18 mouse cellular contexts compared by ENCODE assay signal in the genomic region with DNA sequence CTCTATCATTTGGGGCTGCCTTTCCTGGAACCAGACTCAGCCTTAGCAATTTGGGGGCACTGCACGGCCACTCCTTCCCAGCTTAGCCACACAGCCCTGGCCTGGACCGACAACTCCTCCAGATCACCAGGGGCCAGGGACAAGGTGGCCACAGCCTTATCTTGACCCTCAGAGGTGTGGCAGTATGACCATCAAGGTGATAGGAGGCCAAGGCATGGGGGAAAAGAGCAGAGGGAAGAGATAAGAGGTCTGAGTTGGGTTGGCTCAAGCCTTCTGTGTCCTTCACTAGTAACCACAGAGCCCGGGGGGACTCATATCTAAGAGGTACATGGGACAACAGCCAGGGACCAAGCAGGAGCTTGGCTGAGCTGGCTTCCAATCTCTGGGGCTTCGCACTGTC. TPM values are rescaled to one million over a fixed set of nuclear protein-coding genes. Genes with fewer than 3 reads are reported as not detected.
DNase-seq lines count a peak whose midpoint lies in the region; ATAC-seq and TF ChIP-seq lines count a peak whose summit lies in the region.
"Had no signal": no experiment of that assay in that cellular context is flagged by ENCODE, and none has a peak within 500 bp of the region (broad histone marks: within the 10 kb centered on the region; RNA-seq: fewer than 3 reads in every experiment).

No protein-coding gene starts in this region.

- no peak; the same call in 1 of the 2 replicates for ATAC-seq in erythroblast, adult 5-6 weeks (replicated peaks; ENCODE audit: low FRiP score, poor library complexity, severe bottlenecking)
- ATAC-seq in megakaryocyte, adult 5-6 weeks (ENCODE audit: poor library complexity, severe bottlenecking), result no peak
- peak; percentile 87 for ATAC-seq in liver, embryonic 11.5 days (replicated peaks; ENCODE audit: low FRiP score)
- ATAC-seq in stomach, postnatal 0 days (ENCODE audit: low FRiP score, low TSS enrichment), result no peak
- ATAC-seq: inflammation-experienced regulatory T-cells, adult 6 months had no signal

- peaks cover 59% of the 10 kb centered on the region for H3K4me1 ChIP-seq in erythroblast, embryonic 14.5 days (ENCODE audit: control insufficient read depth)
- H3K4me1 ChIP-seq in megakaryocyte, embryonic 14.5 days, result peaks cover 100% of the 10 kb centered on the region
- peaks cover 90% of the 10 kb centered on the region for H3K4me1 ChIP-seq in liver, embryonic 11.5 days (replicated peaks; ENCODE audit: control insufficient read depth, insufficient read depth, low read length)
- peaks cover 2% of the 10 kb centered on the region; the same call in 1 of the 2 replicates for H3K4me1 ChIP-seq in stomach, postnatal 0 days (replicated peaks; ENCODE audit: control insufficient read depth, insufficient read depth)

- DNase-seq in liver, embryonic 11.5 days (ENCODE audit: low spot score), result peak; percentile 61
- DNase-seq in stomach, postnatal 0 days (ENCODE audit: low spot score), result no peak
- DNase-seq in left cerebral cortex, adult 8-10 months (ENCODE audit: low spot score in 2 of 2), result no peak
- no peak for DNase-seq in adrenal gland, postnatal 14 days
- DNase-seq: adrenal gland, postnatal 36 days; cerebellum, adult 8-10 months; gastrocnemius, postnatal 36 days; heart, postnatal 4 days; kidney, postnatal 10 days; lung, postnatal 36 days had no signal

- peak overlapping the region; percentile 49 for H3K4me2 ChIP-seq in liver, embryonic 11.5 days
- H3K4me2 ChIP-seq in stomach, postnatal 0 days (replicated peaks; ENCODE audit: low read depth), result no peak overlapping the region
- H3K4me2 ChIP-seq: embryonic facial prominence, embryonic 12.5 days; limb, embryonic 15.5 days had no signal

- peak overlapping the region; percentile 58 for H3K9ac ChIP-seq in liver, embryonic 11.5 days (ENCODE audit: low read depth, low read length)
- H3K9ac ChIP-seq in stomach, postnatal 0 days (ENCODE audit: low read length), result no peak overlapping the region
- H3K9ac ChIP-seq: embryonic facial prominence, embryonic 12.5 days; limb, embryonic 15.5 days had no signal

- TF ChIP-seq EP300 in stomach, postnatal 0 days (optimal IDR thresholded peaks at IDR 0.05), result no peak

- WGBS in liver, embryonic 11.5 days, result 29% methylated on average over 4 of the region's 4 CpGs
- 61% methylated on average over 4 of the region's 4 CpGs for WGBS in stomach, postnatal 0 days

- peak overlapping the region; percentile 4 for H3K4me3 ChIP-seq in erythroblast, embryonic 14.5 days (replicated peaks)
- H3K4me3 ChIP-seq in megakaryocyte, embryonic 14.5 days (replicated peaks), result peak overlapping the region; percentile 81
- no peak overlapping the region for H3K4me3 ChIP-seq in liver, embryonic 11.5 days (ENCODE audit: low read depth, low read length)
- H3K4me3 ChIP-seq in stomach, postnatal 0 days (ENCODE audit: low read depth, low read length), result no peak overlapping the region
- H3K4me3 ChIP-seq: embryonic facial prominence, embryonic 12.5 days; limb, embryonic 15.5 days had no signal

- no peaks in the 10 kb centered on the region for H3K36me3 ChIP-seq in erythroblast, embryonic 14.5 days (ENCODE audit: control insufficient read depth)
- peaks cover 26% of the 10 kb centered on the region for H3K36me3 ChIP-seq in megakaryocyte, embryonic 14.5 days (replicated peaks; ENCODE audit: low read length)
- no peaks in the 10 kb centered on the region for H3K36me3 ChIP-seq in liver, embryonic 11.5 days (ENCODE audit: control insufficient read depth, insufficient read depth, low read length)
- H3K36me3 ChIP-seq in stomach, postnatal 0 days (ENCODE audit: control insufficient read depth, insufficient read depth, low read length), result no peaks in the 10 kb centered on the region
- H3K36me3 ChIP-seq: embryonic facial prominence, embryonic 12.5 days; limb, embryonic 15.5 days had no signal

- peak overlapping the region; percentile 94 for H3K27ac ChIP-seq in liver, embryonic 11.5 days (ENCODE audit: low read depth, low read length)
- 0 out of 2 replicates have a peak overlapping the region, but pooled peaks have one; percentile 56 for H3K27ac ChIP-seq in stomach, postnatal 0 days (replicated peaks)
- H3K27ac ChIP-seq: embryonic facial prominence, embryonic 12.5 days; limb, embryonic 15.5 days had no signal

- peaks cover under 1% of the 10 kb centered on the region; the same call in 1 of the 2 replicates for H3K27me3 ChIP-seq in erythroblast, embryonic 14.5 days (ENCODE audit: control insufficient read depth)
- H3K27me3 ChIP-seq in megakaryocyte, embryonic 14.5 days (replicated peaks), result no peaks in the 10 kb centered on the region
- no peaks in the 10 kb centered on the region for H3K27me3 ChIP-seq in liver, embryonic 11.5 days (replicated peaks; ENCODE audit: control insufficient read depth, insufficient read depth, low read length)
- H3K27me3 ChIP-seq in stomach, postnatal 0 days (ENCODE audit: control insufficient read depth, insufficient read depth, low read length), result no peaks in the 10 kb centered on the region

- no peak for TF ChIP-seq CTCF in stomach, postnatal 0 days (IDR thresholded peaks at IDR 0.05; ENCODE audit: low read depth)

- H3K9me3 ChIP-seq in erythroblast, embryonic 14.5 days (ENCODE audit: control insufficient read depth, low read length), result no peaks in the 10 kb centered on the region
- no peaks in the 10 kb centered on the region for H3K9me3 ChIP-seq in megakaryocyte, embryonic 14.5 days
- H3K9me3 ChIP-seq in liver, embryonic 11.5 days (ENCODE audit: control insufficient read depth, low read length), result no peaks in the 10 kb centered on the region
- no peaks in the 10 kb centered on the region for H3K9me3 ChIP-seq in stomach, postnatal 0 days (ENCODE audit: control insufficient read depth, low read length)
- H3K9me3 ChIP-seq: embryonic facial prominence, embryonic 12.5 days; limb, embryonic 15.5 days had no signal

RNA-seq across cellular contexts. Expression of a gene that starts 7.8 kb away (rescaled TPM):
- polyA plus RNA-seq in erythroblast, embryonic 14.5 days (2012), result 0.10 and 0.16 TPM in 2 replicates
- total RNA-seq in erythroblast, adult 5-6 weeks (2015; ENCODE audit: low replicate concordance), result 1.3 TPM in 1 of 2 replicates, not detected in the other
- total RNA-seq in erythroblast, adult 5-6 weeks (2017; ENCODE audit: low replicate concordance), result 1.4 and 2.0 TPM in 2 replicates
- 63.1 and 65.1 TPM in 2 replicates for polyA plus RNA-seq in megakaryocyte, embryonic 14.5 days (2012; ENCODE audit: insufficient read depth, low replicate concordance)
- total RNA-seq in megakaryocyte, adult 5-6 weeks (2015), result 2.8 and 2.9 TPM in 2 replicates
- 0.15 and 4.8 TPM in 2 replicates for total RNA-seq in megakaryocyte, adult 5-6 weeks (2017)
- polyA plus RNA-seq in liver, embryonic 11.5 days (2014; fragmentation: Nextera tagmentation; extraction: Ambion mirVana), result 20.0 and 21.0 TPM in 2 replicates
- polyA plus RNA-seq in stomach, postnatal 0 days (2015; fragmentation: Nextera tagmentation; extraction: Ambion mirVana), result 23.6 and 29.6 TPM in 2 replicates
- 10 to 100 TPM; 47.3 to 55.4 (median 51.1) TPM for total RNA-seq in left cerebral cortex, adult 8-10 months (2022)
- 6.9 and 13.1 TPM in 2 replicates for total RNA-seq in adrenal gland, postnatal 14 days (2021)
- polyA plus RNA-seq: inflammation-experienced regulatory T-cells, adult 6 months had no signal

RNA-seq across cellular contexts. Expression of a gene that starts 40.8 kb away (rescaled TPM):
- polyA plus RNA-seq in erythroblast, embryonic 14.5 days (2012), result 4.1 TPM in 2 replicates
- total RNA-seq in erythroblast, adult 5-6 weeks (2015; ENCODE audit: low replicate concordance), result 44.7 and 49.6 TPM in 2 replicates
- 11.8 and 27.4 TPM in 2 replicates for total RNA-seq in erythroblast, adult 5-6 weeks (2017; ENCODE audit: low replicate concordance)
- 59.8 and 71.3 TPM in 2 replicates for polyA plus RNA-seq in megakaryocyte, embryonic 14.5 days (2012; ENCODE audit: insufficient read depth, low replicate concordance)
- total RNA-seq in megakaryocyte, adult 5-6 weeks (2015), result 62.4 and 71.7 TPM in 2 replicates
- total RNA-seq in megakaryocyte, adult 5-6 weeks (2017), result 35.4 and 36.0 TPM in 2 replicates
- polyA plus RNA-seq in liver, embryonic 11.5 days (2014; fragmentation: Nextera tagmentation; extraction: Ambion mirVana), result 263 and 272 TPM in 2 replicates
- polyA plus RNA-seq in stomach, postnatal 0 days (2015; fragmentation: Nextera tagmentation; extraction: Ambion mirVana), result 52.2 and 57.6 TPM in 2 replicates
- 10 to 100 TPM; 48.1 to 54.6 (median 51.3) TPM for total RNA-seq in left cerebral cortex, adult 8-10 months (2022)
- total RNA-seq in adrenal gland, postnatal 14 days (2021), result 85.6 and 101 TPM in 2 replicates

RNA-seq across cellular contexts. Expression of a gene that starts 46.6 kb away (rescaled TPM):
- not detected in 2 replicates for polyA plus RNA-seq in erythroblast, embryonic 14.5 days (2012)
- not detected in 2 replicates for total RNA-seq in erythroblast, adult 5-6 weeks (2015; ENCODE audit: low replicate concordance)
- not detected in 2 replicates for total RNA-seq in erythroblast, adult 5-6 weeks (2017; ENCODE audit: low replicate concordance)
- polyA plus RNA-seq in megakaryocyte, embryonic 14.5 days (2012; ENCODE audit: insufficient read depth, low replicate concordance), result not detected in 2 replicates
- total RNA-seq in megakaryocyte, adult 5-6 weeks (2015), result not detected in 2 replicates
- not detected in 2 replicates for total RNA-seq in megakaryocyte, adult 5-6 weeks (2017)
- not detected in 2 replicates for polyA plus RNA-seq in liver, embryonic 11.5 days (2014; fragmentation: Nextera tagmentation; extraction: Ambion mirVana)
- polyA plus RNA-seq in stomach, postnatal 0 days (2015; fragmentation: Nextera tagmentation; extraction: Ambion mirVana), result 12.9 and 13.0 TPM in 2 replicates
- total RNA-seq in left cerebral cortex, adult 8-10 months (2022), result under 1 TPM in 1 of 4 experiments, not detected in 3; 0.23 TPM
- 1.7 and 2.8 TPM in 2 replicates for total RNA-seq in adrenal gland, postnatal 14 days (2021)
- total RNA-seq: heart, postnatal 4 days; monocyte, adult 5-6 weeks had no signal
- polyA plus RNA-seq: inflammation-experienced regulatory T-cells, adult 6 months had no signal

Comparison
In these comparisons a context has a peak if more than half of its experiments do, and no peak if none do; other contexts are left out.
1. H3K4me3 ChIP-seq: peak in erythroblast, embryonic 14.5 days (single experiment) and megakaryocyte, embryonic 14.5 days (single experiment); none in liver, embryonic 11.5 days (single experiment) and stomach, postnatal 0 days (single experiment).